Mouse (Mus musculus): ENCODE data around the gene Nsmce4a. TPM values are rescaled to one million over a fixed set of nuclear protein-coding genes. Genes with fewer than 3 reads are reported as not detected.

The Nsmce4a gene
- total and polyA plus RNA-seq, 3 experiments, result 67.6 to 208 (median 97.9) TPM

- peaks cover 10 to 21% of the 10 kb centered on the region in 2 experiments; a peak in 3 of 4 replicates for H3K4me1 ChIP-seq (ENCODE audit: control insufficient read depth in 1 of 2, insufficient read depth in 2 of 2)
- dilution Hi-C loops (cut with MboI; ENCODE audit: extremely low pct_ligation_motif_present, extremely low pct_unique_long_range_greater_than_20kb, low sequenced_read_pairs), result no loop called here
- TF ChIP-seq MXI1 (IDR thresholded peaks at IDR 0.05; ENCODE audit: low read depth, low read length), result no peak
- TF ChIP-seq TCF12 (IDR thresholded peaks at IDR 0.05; ENCODE audit: low read depth, low read length), result no peak
- TF ChIP-seq CHD1 (IDR thresholded peaks at IDR 0.05; ENCODE audit: low read depth, low read length), result 0 out of 2 replicates have a peak, but pooled peaks have one; percentile 4
- in situ Hi-C loops (cut with MboI; ENCODE audit: low pct_ligation_motif_present, low pct_unique_long_range_greater_than_20kb, low sequenced_read_pairs), result no loop called here
- peak overlapping the region; percentile 81 for H3K4me2 ChIP-seq (ENCODE audit: insufficient read depth, low read depth, poor library complexity, severe bottlenecking)
- peak overlapping the region; percentile 79 to 90 (median 84) for H3K4me3 ChIP-seq (replicated peaks in 1 of 3; ENCODE audit: low read depth in 2 of 3, low read length in 2 of 3, poor library complexity in 1 of 3)
- peaks cover 24 to 39% of the 10 kb centered on the region in 2 experiments for H3K36me3 ChIP-seq (replicated peaks in 1 of 2; ENCODE audit: control insufficient read depth in 1 of 2, insufficient read depth in 1 of 2, low read length in 1 of 2)
- H3K79me2 ChIP-seq (replicated peaks; ENCODE audit: control insufficient read depth, extremely low read depth, insufficient read depth, poor library complexity, severe bottlenecking), result peaks cover 36% of the 10 kb centered on the region
- DNase-seq (ENCODE audit: extremely low read depth), result no peak
- peaks cover 15% of the 10 kb centered on the region for H3K27me3 ChIP-seq (replicated peaks)
- peaks cover 12% of the 10 kb centered on the region for H3K9me3 ChIP-seq (replicated peaks; ENCODE audit: low read length)
- peak overlapping the region; percentile 90 for H3K9ac ChIP-seq (ENCODE audit: insufficient read depth, low read depth)
- peak overlapping the region; percentile 95 for H3K27ac ChIP-seq (ENCODE audit: insufficient read depth, low read depth)
Observed at GRCm38 (mm10) chr7:130546421-130546790, 26.5 kb downstream of the Nsmce4a start.

DNA sequence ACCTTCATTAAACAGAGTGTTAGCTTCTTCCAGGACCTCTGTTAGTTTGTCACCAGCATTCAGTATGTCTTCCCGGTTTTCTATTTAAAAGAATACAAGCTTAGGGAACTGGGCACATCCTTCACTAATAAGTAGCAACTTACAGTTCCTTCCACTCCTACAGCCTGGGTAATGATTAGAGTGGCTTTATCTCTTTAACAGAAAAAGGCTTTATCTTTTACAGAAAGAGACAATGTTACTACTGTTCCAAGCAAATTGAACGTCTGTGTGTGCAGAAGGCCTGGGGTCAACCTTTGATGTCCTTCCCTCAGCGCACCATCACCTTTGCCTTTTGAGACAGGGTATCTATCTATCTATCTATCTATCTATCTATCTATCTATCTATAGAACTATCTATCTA is 27.0 kb downstream of the Nsmce4a start:
- no peak for TF ChIP-seq ETS1 (conservative IDR thresholded peaks at IDR 0.05; ENCODE audit: low read depth, low read length)
- no peak for TF ChIP-seq PAX5 (IDR thresholded peaks at IDR 0.05; ENCODE audit: low read length)
- TF ChIP-seq EP300 (IDR thresholded peaks at IDR 0.05; ENCODE audit: low read length), result no peak
- no peak for TF ChIP-seq MAFK (IDR thresholded peaks at IDR 0.05; ENCODE audit: insufficient replicate concordance, low read length)
- TF ChIP-seq NRF1 (IDR thresholded peaks at IDR 0.05; ENCODE audit: low read depth, low read length), result no peak
- TF ChIP-seq TCF12 (IDR thresholded peaks at IDR 0.05; ENCODE audit: low read depth, low read length), result no peak
- TF ChIP-seq POLR2A (IDR thresholded peaks at IDR 0.05; ENCODE audit: low read depth, low read length), result no peak
- Histone ChIP-seq H3K9me3 (replicated peaks; ENCODE audit: low read length) (peaks cover 12% of the 10 kb centered on the region), H3K27ac (ENCODE audit: insufficient read depth, low read depth) (no peak overlapping the region), H3K27me3 (replicated peaks) (peaks cover 15% of the 10 kb centered on the region), H3K4me3 (replicated peaks in 1 of 3; ENCODE audit: low read depth in 2 of 3, low read length in 2 of 3, poor library complexity in 1 of 3) (peak overlapping the region; percentile 79 to 90 (median 84)), H3K4me2 (ENCODE audit: insufficient read depth, low read depth, poor library complexity, severe bottlenecking) (peak overlapping the region; percentile 81), H3K9ac (ENCODE audit: insufficient read depth, low read depth) (peak overlapping the region; percentile 90), H3K4me1 (ENCODE audit: control insufficient read depth in 1 of 2, insufficient read depth in 2 of 2) (peaks cover 10 to 21% of the 10 kb centered on the region in 2 experiments; a peak in 3 of 4 replicates), H3K36me3 (replicated peaks in 1 of 2; ENCODE audit: control insufficient read depth in 1 of 2, insufficient read depth in 1 of 2, low read length in 1 of 2) (peaks cover 27 to 44% of the 10 kb centered on the region in 2 experiments), H3K79me2 (replicated peaks; ENCODE audit: control insufficient read depth, extremely low read depth, insufficient read depth, poor library complexity, severe bottlenecking) (peaks cover 38% of the 10 kb centered on the region)
- in situ Hi-C loops (cut with MboI; ENCODE audit: low pct_ligation_motif_present, low pct_unique_long_range_greater_than_20kb, low sequenced_read_pairs) (no loop called here), dilution Hi-C loops (cut with MboI; ENCODE audit: extremely low pct_ligation_motif_present, extremely low pct_unique_long_range_greater_than_20kb, low sequenced_read_pairs) (no loop called here)
- DNase-seq (ENCODE audit: extremely low read depth), result no peak

DNA sequence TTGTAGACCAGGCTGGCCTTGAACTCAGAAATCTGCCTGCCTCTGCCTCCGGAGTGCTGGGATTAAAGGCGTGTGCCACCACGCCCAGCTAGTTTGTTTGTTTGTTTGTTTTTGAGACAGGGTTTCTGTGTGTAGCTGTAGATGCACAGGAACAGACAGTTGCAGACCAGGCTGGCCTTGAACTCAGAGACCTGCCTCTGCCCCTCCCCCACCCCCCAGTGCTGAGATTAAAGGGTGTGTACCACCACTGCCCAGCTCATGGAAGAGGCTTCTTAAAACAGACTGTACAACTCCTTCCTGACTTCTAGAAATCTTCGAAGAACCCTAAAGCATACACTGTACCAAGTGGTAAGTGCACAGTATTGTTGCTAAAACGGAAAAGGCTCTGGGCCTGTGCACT is 27.5 kb downstream of the Nsmce4a start:
- Histone ChIP-seq H3K9me3 (replicated peaks; ENCODE audit: low read length) (peaks cover 9% of the 10 kb centered on the region), H3K27me3 (replicated peaks) (peaks cover 13% of the 10 kb centered on the region), H3K4me2 (ENCODE audit: insufficient read depth, low read depth, poor library complexity, severe bottlenecking) (peak overlapping the region; percentile 81; the same call in 1 of the 2 replicates), H3K4me3 (replicated peaks in 1 of 3; ENCODE audit: low read depth in 2 of 3, low read length in 2 of 3, poor library complexity in 1 of 3) (peak overlapping the region in 1 of 3 experiments; percentile 79), H3K4me1 (ENCODE audit: control insufficient read depth in 1 of 2, insufficient read depth in 2 of 2) (peaks cover 10 to 21% of the 10 kb centered on the region in 2 experiments; a peak in 3 of 4 replicates), H3K36me3 (replicated peaks in 1 of 2; ENCODE audit: control insufficient read depth in 1 of 2, insufficient read depth in 1 of 2, low read length in 1 of 2) (peaks cover 28 to 47% of the 10 kb centered on the region in 2 experiments), H3K79me2 (replicated peaks; ENCODE audit: control insufficient read depth, extremely low read depth, insufficient read depth, poor library complexity, severe bottlenecking) (peaks cover 38% of the 10 kb centered on the region), H3K27ac (ENCODE audit: insufficient read depth, low read depth) (no peak overlapping the region), H3K9ac (ENCODE audit: insufficient read depth, low read depth) (peak overlapping the region; percentile 90; the same call in 1 of the 2 replicates)
- DNase-seq (ENCODE audit: extremely low read depth), result no peak
- TF ChIP-seq PAX5 (IDR thresholded peaks at IDR 0.05; ENCODE audit: low read length) (no peak), CHD1 (IDR thresholded peaks at IDR 0.05; ENCODE audit: low read depth, low read length) (no peak), ETS1 (conservative IDR thresholded peaks at IDR 0.05; ENCODE audit: low read depth, low read length) (no peak), HCFC1 (IDR thresholded peaks at IDR 0.05; ENCODE audit: low read depth, low read length) (no peak), RCOR1 (conservative IDR thresholded peaks at IDR 0.05; ENCODE audit: low read depth, low read length) (no peak), ZKSCAN1 (IDR thresholded peaks at IDR 0.05; ENCODE audit: borderline replicate concordance, low read depth, low read length) (no peak), IRF4 (IDR thresholded peaks at IDR 0.05; ENCODE audit: low read depth, low read length) (no peak), MXI1 (IDR thresholded peaks at IDR 0.05; ENCODE audit: low read depth, low read length) (no peak), NELFE (IDR thresholded peaks at IDR 0.05; ENCODE audit: low read depth, low read length) (no peak), CHD2 (IDR thresholded peaks at IDR 0.05; ENCODE audit: low read length) (no peak), NRF1 (IDR thresholded peaks at IDR 0.05; ENCODE audit: low read depth, low read length) (no peak), ELF1 (IDR thresholded peaks at IDR 0.05; ENCODE audit: low read depth, low read length) (no peak), RAD21 (IDR thresholded peaks at IDR 0.05; ENCODE audit: low read depth, low read length) (no peak), TCF12 (IDR thresholded peaks at IDR 0.05; ENCODE audit: low read depth, low read length) (no peak), MAX (IDR thresholded peaks at IDR 0.05; ENCODE audit: low read length) (no peak), POLR2A (IDR thresholded peaks at IDR 0.05; ENCODE audit: low read depth, low read length) (no peak), ZC3H11A (IDR thresholded peaks at IDR 0.05; ENCODE audit: low read depth, low read length) (no peak), CTCF (conservative IDR thresholded peaks at IDR 0.05 in 1 of 2, IDR thresholded peaks at IDR 0.05 in 1 of 2; ENCODE audit: low read depth in 2 of 2, low read length in 2 of 2) (no peak), UBTF (IDR thresholded peaks at IDR 0.05; ENCODE audit: low read depth, low read length) (no peak)
- in situ Hi-C loops (cut with MboI; ENCODE audit: low pct_ligation_motif_present, low pct_unique_long_range_greater_than_20kb, low sequenced_read_pairs), result no loop called here
- dilution Hi-C loops (cut with MboI; ENCODE audit: extremely low pct_ligation_motif_present, extremely low pct_unique_long_range_greater_than_20kb, low sequenced_read_pairs), result no loop called here
